Mouse (Mus musculus) MEL (cell line): Measurements from ENCODE around the gene Vegfa.

Source experiments
- CHD1 ChIP-seq: IDR thresholded peaks from 2 replicates; pipeline ENCODE4 v1.6.1; 2012; ENCODE audit warnings: low read depth, mild to moderate bottlenecking, inconsistent platforms, low read length, improper control_type of control experiment
- CTCF ChIP-seq, 3 experiments: IDR thresholded peaks in 2 of 3; conservative IDR thresholded peaks in 1 of 3; 2 replicates each; pipeline ENCODE4 v1.5.1; 2011 to 2012; ENCODE audit warnings: low read length in 3 of 3, low read depth in 2 of 3, mild to moderate bottlenecking in 2 of 3, improper control_type of control experiment in 1 of 3, inconsistent platforms in 1 of 3, mixed read lengths in 1 of 3, moderate library complexity in 1 of 3; ENCODE audit not compliant: control insufficient read depth in 1 of 3, insufficient read depth in 1 of 3, poor library complexity in 1 of 3, severe bottlenecking in 1 of 3
- POLR2A ChIP-seq, 2 experiments: IDR thresholded peaks; 2 replicates each; pipeline ENCODE4 v1.6.1; 2011 to 2012; ENCODE audit warnings: low read length in 2 of 2, mild to moderate bottlenecking in 2 of 2, control low read depth in 1 of 2, improper control_type of control experiment in 1 of 2, low read depth in 1 of 2, moderate library complexity in 1 of 2; ENCODE audit not compliant: control insufficient read depth in 1 of 2, insufficient read depth in 1 of 2, poor library complexity in 1 of 2
- POLR2AphosphoS5 ChIP-seq: IDR thresholded peaks from 2 replicates; pipeline ENCODE4 v1.6.1; 2012; ENCODE audit warnings: low read depth, borderline replicate concordance, mild to moderate bottlenecking, inconsistent platforms, low read length, moderate library complexity, mixed read lengths

- TF ChIP-seq CTCF (IDR thresholded peaks at IDR 0.05 in 2 of 3, conservative IDR thresholded peaks at IDR 0.05 in 1 of 3; ENCODE audit: control insufficient read depth in 1 of 3, insufficient read depth in 1 of 3, low read depth in 2 of 3, low read length in 3 of 3, poor library complexity in 1 of 3, severe bottlenecking in 1 of 3) (no peak), CHD1 (0 out of 2 replicates have a peak, but pooled peaks have one; percentile 19), POLR2AphosphoS5 (no peak), POLR2A (IDR thresholded peaks at IDR 0.05; ENCODE audit: control insufficient read depth in 1 of 2, insufficient read depth in 1 of 2, low read depth in 1 of 2, low read length in 2 of 2, poor library complexity in 1 of 2) (no peak)
These were observed 12.8 kb upstream of the Vegfa start for GRCm38 (mm10) chr17:46044953-46045352.
